Mouse (Mus musculus): ENCODE measurements around the gene Fam43a. TPM values are rescaled to one million over a fixed set of nuclear protein-coding genes. Genes with fewer than 3 reads are reported as not detected.

The Fam43a gene
- polyA plus RNA-seq, 1 experiment = 0.46 TPM

DNA sequence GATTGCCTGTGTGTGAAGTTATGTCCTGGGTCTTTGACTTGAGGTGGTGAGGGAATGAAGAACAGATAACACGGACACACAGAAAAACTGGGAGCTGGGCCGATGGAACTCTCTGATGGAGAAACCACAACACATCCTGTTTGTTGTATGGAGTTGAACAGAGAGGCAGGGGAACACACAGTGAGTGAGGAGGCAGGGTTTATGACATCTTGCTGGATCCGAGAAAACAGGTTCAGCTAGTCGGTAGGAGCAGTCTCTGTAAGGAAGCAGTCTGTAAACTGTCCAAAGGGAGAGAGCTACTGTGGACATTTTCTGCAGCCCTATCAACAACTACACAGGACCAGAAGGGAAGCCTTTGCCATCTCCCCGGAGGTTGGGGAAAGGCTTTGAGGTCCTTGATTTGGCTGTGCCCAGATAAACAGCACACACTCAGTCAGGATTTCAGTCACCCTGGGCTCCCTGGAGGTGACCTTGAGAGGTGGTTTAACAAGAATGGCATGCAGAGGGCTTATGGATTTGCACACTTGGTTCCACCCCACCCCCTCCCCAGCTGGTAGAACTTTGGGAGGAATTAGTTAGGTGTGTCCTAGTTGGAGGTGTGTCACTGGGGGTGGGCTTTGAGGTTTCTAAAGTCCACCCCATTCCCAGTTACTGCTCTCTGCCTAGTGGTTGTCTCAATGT is 40.1 kb upstream of the Fam43a start:
- TF ChIP-seq MYOG (IDR thresholded peaks at IDR 0.05; ENCODE audit: control insufficient read depth, extremely low read depth, insufficient read length) = no peak
- no peak for TF ChIP-seq MYOD1 (IDR thresholded peaks at IDR 0.05; ENCODE audit: control insufficient read depth, insufficient read length, low read depth)
- TF ChIP-seq CEBPB (IDR thresholded peaks at IDR 0.05; ENCODE audit: low read depth) = no peak
- TF ChIP-seq USF1 (IDR thresholded peaks at IDR 0.05; ENCODE audit: low read depth) = no peak
- TF ChIP-seq MAX (IDR thresholded peaks at IDR 0.05) = no peak
- no peak for TF ChIP-seq CTCF (IDR thresholded peaks at IDR 0.05; ENCODE audit: control insufficient read depth, insufficient read depth, insufficient read length)
- no peak overlapping the region for H3ac ChIP-seq (ENCODE audit: control insufficient read depth, insufficient read length, low read depth)
- no peaks in the 10 kb centered on the region for H3K79me3 ChIP-seq (ENCODE audit: low read depth)
- no peaks in the 10 kb centered on the region for H3K79me2 ChIP-seq (ENCODE audit: control insufficient read depth, insufficient read depth)
- H3K27me3 ChIP-seq (ENCODE audit: control insufficient read depth, insufficient read depth, insufficient read length) = no peaks in the 10 kb centered on the region
- H3K36me3 ChIP-seq (ENCODE audit: control insufficient read depth, insufficient read depth) = peaks cover 58% of the 10 kb centered on the region
- H3K4me3 ChIP-seq (ENCODE audit: insufficient read depth, poor library complexity, severe bottlenecking) = no peak overlapping the region

DNA sequence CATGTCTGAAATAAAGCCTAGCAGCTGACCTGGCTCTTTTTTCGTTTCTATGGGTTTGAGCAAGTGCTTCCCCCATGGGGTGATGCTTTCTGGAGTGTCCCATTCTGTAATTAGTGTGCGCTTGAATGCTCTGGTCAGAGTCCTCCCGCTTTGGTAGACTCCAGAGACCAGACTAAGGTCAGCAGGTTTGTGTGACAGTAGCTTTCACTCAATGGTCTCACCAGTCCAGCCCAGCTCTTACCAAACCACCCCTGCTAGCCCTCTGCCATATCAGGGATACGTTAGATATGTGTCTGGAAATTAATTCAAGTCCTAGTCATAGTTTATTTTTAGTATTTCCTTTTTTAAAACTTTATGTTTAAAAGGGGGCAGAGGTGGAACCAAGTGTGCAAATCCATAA is 38.9 kb upstream of the Fam43a start:
- Histone ChIP-seq H3ac (ENCODE audit: control insufficient read depth, insufficient read length, low read depth) (no peak overlapping the region), H3K27me3 (ENCODE audit: control insufficient read depth, insufficient read depth, insufficient read length) (no peaks in the 10 kb centered on the region), H3K36me3 (ENCODE audit: control insufficient read depth, insufficient read depth) (peaks cover 65% of the 10 kb centered on the region), H3K4me3 (ENCODE audit: insufficient read depth, poor library complexity, severe bottlenecking) (no peak overlapping the region), H3K79me3 (ENCODE audit: low read depth) (no peaks in the 10 kb centered on the region), H3K79me2 (ENCODE audit: control insufficient read depth, insufficient read depth) (no peaks in the 10 kb centered on the region)
- TF ChIP-seq CTCF (IDR thresholded peaks at IDR 0.05; ENCODE audit: control insufficient read depth, insufficient read depth, insufficient read length) (no peak), USF1 (IDR thresholded peaks at IDR 0.05; ENCODE audit: low read depth) (no peak), CEBPB (IDR thresholded peaks at IDR 0.05; ENCODE audit: low read depth) (no peak), FOSL1 (IDR thresholded peaks at IDR 0.05; ENCODE audit: insufficient read depth, low read length, poor library complexity, severe bottlenecking) (no peak), MYOD1 (IDR thresholded peaks at IDR 0.05; ENCODE audit: control insufficient read depth, insufficient read length, low read depth) (no peak), MYOG (IDR thresholded peaks at IDR 0.05; ENCODE audit: control insufficient read depth, extremely low read depth, insufficient read length) (no peak), MAX (IDR thresholded peaks at IDR 0.05) (no peak)

DNA sequence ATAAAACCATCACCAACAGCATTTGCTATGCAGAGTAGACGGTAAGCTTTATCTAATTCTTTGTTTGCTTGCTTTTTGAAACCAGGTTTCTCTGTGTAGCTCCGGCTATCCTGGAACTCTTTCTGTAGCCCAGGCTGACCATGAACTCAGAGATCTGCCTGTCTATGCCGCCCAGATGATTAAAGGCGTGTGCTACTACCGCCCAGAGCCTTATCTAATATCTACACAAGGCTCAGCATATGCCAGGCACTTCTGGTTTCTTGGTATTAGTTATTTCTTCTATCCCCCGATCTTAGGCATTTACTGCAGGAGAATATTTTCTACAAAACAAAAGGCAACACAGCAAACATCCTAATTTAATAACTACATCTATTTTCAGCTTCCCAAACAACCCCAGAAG is 33.9 kb upstream of the Fam43a start:
- no peaks in the 10 kb centered on the region for H3K79me3 ChIP-seq (ENCODE audit: low read depth)
- H3K79me2 ChIP-seq (ENCODE audit: control insufficient read depth, insufficient read depth) = no peaks in the 10 kb centered on the region
- H3ac ChIP-seq (ENCODE audit: control insufficient read depth, insufficient read length, low read depth) = no peak overlapping the region
- TF ChIP-seq FOSL1 (IDR thresholded peaks at IDR 0.05; ENCODE audit: insufficient read depth, low read length, poor library complexity, severe bottlenecking) (no peak), CEBPB (IDR thresholded peaks at IDR 0.05; ENCODE audit: low read depth) (no peak), CTCF (IDR thresholded peaks at IDR 0.05; ENCODE audit: control insufficient read depth, insufficient read depth, insufficient read length) (no peak), USF1 (IDR thresholded peaks at IDR 0.05; ENCODE audit: low read depth) (no peak), MAX (IDR thresholded peaks at IDR 0.05) (no peak), MYOG (IDR thresholded peaks at IDR 0.05; ENCODE audit: control insufficient read depth, extremely low read depth, insufficient read length) (no peak), MYOD1 (IDR thresholded peaks at IDR 0.05; ENCODE audit: control insufficient read depth, insufficient read length, low read depth) (no peak)
- H3K27me3 ChIP-seq (ENCODE audit: control insufficient read depth, insufficient read depth, insufficient read length) = no peaks in the 10 kb centered on the region
- H3K36me3 ChIP-seq (ENCODE audit: control insufficient read depth, insufficient read depth) = peaks cover 80% of the 10 kb centered on the region
- H3K4me3 ChIP-seq (ENCODE audit: insufficient read depth, poor library complexity, severe bottlenecking) = no peak overlapping the region

DNA sequence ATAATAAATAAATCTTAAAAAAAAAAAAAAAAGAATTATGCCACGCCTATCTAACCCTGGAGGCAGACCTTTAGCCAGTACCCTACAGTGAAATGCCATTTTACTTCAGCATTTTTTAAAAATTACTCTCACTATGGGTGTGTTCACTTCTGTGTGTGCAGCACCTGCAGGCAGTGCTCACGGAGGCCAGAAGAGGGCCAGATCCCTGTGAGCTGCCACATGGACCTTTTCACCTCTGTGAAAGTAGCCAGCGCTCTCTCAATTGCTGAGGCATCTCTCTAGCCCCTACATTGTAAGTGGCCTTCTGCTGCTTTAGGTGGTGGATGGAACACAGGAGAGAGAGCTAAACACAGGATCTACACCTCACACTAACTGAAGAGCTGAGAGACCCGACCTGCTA is 29.4 kb upstream of the Fam43a start:
- Histone ChIP-seq H3K79me3 (ENCODE audit: low read depth) (no peaks in the 10 kb centered on the region), H3K79me2 (ENCODE audit: control insufficient read depth, insufficient read depth) (no peaks in the 10 kb centered on the region), H3K36me3 (ENCODE audit: control insufficient read depth, insufficient read depth) (peaks cover 79% of the 10 kb centered on the region), H3ac (ENCODE audit: control insufficient read depth, insufficient read length, low read depth) (no peak overlapping the region), H3K4me3 (ENCODE audit: insufficient read depth, poor library complexity, severe bottlenecking) (no peak overlapping the region), H3K27me3 (ENCODE audit: control insufficient read depth, insufficient read depth, insufficient read length) (no peaks in the 10 kb centered on the region)
- no peak for TF ChIP-seq CTCF (IDR thresholded peaks at IDR 0.05; ENCODE audit: control insufficient read depth, insufficient read depth, insufficient read length)
- TF ChIP-seq MYOD1 (IDR thresholded peaks at IDR 0.05; ENCODE audit: control insufficient read depth, insufficient read length, low read depth) = no peak
- TF ChIP-seq FOSL1 (IDR thresholded peaks at IDR 0.05; ENCODE audit: insufficient read depth, low read length, poor library complexity, severe bottlenecking) = no peak
- no peak for TF ChIP-seq CEBPB (IDR thresholded peaks at IDR 0.05; ENCODE audit: low read depth)
- no peak for TF ChIP-seq MYOG (IDR thresholded peaks at IDR 0.05; ENCODE audit: control insufficient read depth, extremely low read depth, insufficient read length)
- TF ChIP-seq MAX (IDR thresholded peaks at IDR 0.05) = no peak
- no peak for TF ChIP-seq USF1 (IDR thresholded peaks at IDR 0.05; ENCODE audit: low read depth)

DNA sequence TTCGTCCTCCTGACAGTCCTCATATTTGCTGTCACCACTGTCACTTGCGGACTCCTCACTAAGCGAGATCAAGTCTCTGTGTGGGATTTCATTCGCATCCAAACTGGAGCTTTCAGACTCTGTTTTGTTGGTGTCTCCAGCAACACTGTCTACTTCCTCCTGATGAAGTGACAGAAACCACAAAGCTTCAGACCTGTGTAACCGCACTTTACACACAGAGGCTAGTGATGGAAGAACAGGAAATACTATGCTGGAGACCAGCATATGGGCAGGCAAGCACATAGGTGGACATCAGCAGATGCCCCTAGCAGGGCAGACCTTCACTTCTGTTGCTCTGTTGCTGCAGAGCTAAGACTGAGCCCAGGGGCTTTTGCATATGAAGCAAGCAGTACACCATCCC is 28.1 kb upstream of the Fam43a start:
- no peak overlapping the region for H3ac ChIP-seq (ENCODE audit: control insufficient read depth, insufficient read length, low read depth)
- no peak overlapping the region for H3K4me3 ChIP-seq (ENCODE audit: insufficient read depth, poor library complexity, severe bottlenecking)
- no peaks in the 10 kb centered on the region for H3K27me3 ChIP-seq (ENCODE audit: control insufficient read depth, insufficient read depth, insufficient read length)
- peaks cover 89% of the 10 kb centered on the region for H3K36me3 ChIP-seq (ENCODE audit: control insufficient read depth, insufficient read depth)
- H3K79me2 ChIP-seq (ENCODE audit: control insufficient read depth, insufficient read depth) = no peaks in the 10 kb centered on the region
- TF ChIP-seq MYOG (IDR thresholded peaks at IDR 0.05; ENCODE audit: control insufficient read depth, extremely low read depth, insufficient read length) (no peak), MYOD1 (IDR thresholded peaks at IDR 0.05; ENCODE audit: control insufficient read depth, insufficient read length, low read depth) (no peak), USF1 (IDR thresholded peaks at IDR 0.05; ENCODE audit: low read depth) (no peak), FOSL1 (IDR thresholded peaks at IDR 0.05; ENCODE audit: insufficient read depth, low read length, poor library complexity, severe bottlenecking) (no peak)
- no peaks in the 10 kb centered on the region for H3K79me3 ChIP-seq (ENCODE audit: low read depth)

DNA sequence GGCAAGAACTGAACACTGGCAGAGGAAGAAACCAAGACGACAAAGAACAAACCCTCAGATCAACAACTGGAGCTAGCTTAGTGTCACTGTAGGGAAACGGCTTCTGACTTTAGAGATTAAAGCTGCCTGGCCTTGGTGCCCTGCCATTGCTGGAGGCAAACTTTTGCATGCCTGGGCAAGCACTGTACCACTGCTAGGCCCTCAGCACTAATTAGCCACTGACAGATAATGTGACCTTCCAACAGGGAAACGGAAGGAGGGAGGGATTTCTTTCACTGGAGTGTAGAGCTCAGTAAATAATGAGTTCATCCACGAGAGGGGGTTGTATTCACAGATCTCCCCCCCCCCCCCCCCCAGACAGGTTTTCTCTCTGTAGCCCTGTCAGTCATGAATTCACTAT is 27.3 kb upstream of the Fam43a start:
- peaks cover 93% of the 10 kb centered on the region for H3K36me3 ChIP-seq (ENCODE audit: control insufficient read depth, insufficient read depth)
- H3K27me3 ChIP-seq (ENCODE audit: control insufficient read depth, insufficient read depth, insufficient read length) = no peaks in the 10 kb centered on the region
- no peak overlapping the region for H3ac ChIP-seq (ENCODE audit: control insufficient read depth, insufficient read length, low read depth)
- no peaks in the 10 kb centered on the region for H3K79me2 ChIP-seq (ENCODE audit: control insufficient read depth, insufficient read depth)
- H3K79me3 ChIP-seq (ENCODE audit: low read depth) = no peaks in the 10 kb centered on the region
- no peak overlapping the region for H3K4me3 ChIP-seq (ENCODE audit: insufficient read depth, poor library complexity, severe bottlenecking)
- TF ChIP-seq USF1 (IDR thresholded peaks at IDR 0.05; ENCODE audit: low read depth) = no peak
- TF ChIP-seq CTCF (IDR thresholded peaks at IDR 0.05; ENCODE audit: control insufficient read depth, insufficient read depth, insufficient read length) = no peak
- no peak for TF ChIP-seq MAX (IDR thresholded peaks at IDR 0.05)
- no peak for TF ChIP-seq FOSL1 (IDR thresholded peaks at IDR 0.05; ENCODE audit: insufficient read depth, low read length, poor library complexity, severe bottlenecking)
- no peak for TF ChIP-seq CEBPB (IDR thresholded peaks at IDR 0.05; ENCODE audit: low read depth)
- no peak for TF ChIP-seq MYOD1 (IDR thresholded peaks at IDR 0.05; ENCODE audit: control insufficient read depth, insufficient read length, low read depth)
- TF ChIP-seq MYOG (IDR thresholded peaks at IDR 0.05; ENCODE audit: control insufficient read depth, extremely low read depth, insufficient read length) = no peak
